Mouse (Mus musculus): ENCODE results near the gene Acbd4.
A peak's percentile ranks its signal among the peaks of the same experiment; 100 is the strongest.

Acbd4 gene

DNA sequence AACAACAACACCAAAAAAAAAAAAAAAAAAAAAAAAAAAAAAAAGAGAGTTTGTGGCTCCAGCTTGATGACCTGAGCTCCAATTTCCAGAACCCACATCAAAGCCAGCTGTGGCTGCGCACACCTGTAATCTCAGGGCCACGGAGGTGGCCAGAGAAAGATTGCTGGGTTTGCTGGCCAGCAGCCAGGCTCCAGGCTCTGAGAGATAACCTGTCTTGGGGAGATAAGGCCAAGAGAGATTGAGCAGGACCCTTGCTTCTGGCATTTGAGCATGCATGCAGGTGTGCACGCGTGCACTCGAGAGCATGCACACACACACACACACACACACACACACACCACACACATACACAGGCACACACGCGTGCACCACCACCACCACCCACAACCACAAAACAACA lies 8.2 kb upstream of the Acbd4 start:
- DNase-seq (ENCODE audit: low read depth, low spot score) = no peak

- no peak for DNase-seq (ENCODE audit: low read depth, low spot score)
Observed at GRCm38 (mm10) chr11:103093862-103094833, 7.3 kb upstream of the Acbd4 start.

GRCm38 (mm10) chr11:103095107-103095670 lies 6.3 kb upstream of the Acbd4 start:
- DNase-seq (ENCODE audit: low read depth, low spot score) = no peak

DNA sequence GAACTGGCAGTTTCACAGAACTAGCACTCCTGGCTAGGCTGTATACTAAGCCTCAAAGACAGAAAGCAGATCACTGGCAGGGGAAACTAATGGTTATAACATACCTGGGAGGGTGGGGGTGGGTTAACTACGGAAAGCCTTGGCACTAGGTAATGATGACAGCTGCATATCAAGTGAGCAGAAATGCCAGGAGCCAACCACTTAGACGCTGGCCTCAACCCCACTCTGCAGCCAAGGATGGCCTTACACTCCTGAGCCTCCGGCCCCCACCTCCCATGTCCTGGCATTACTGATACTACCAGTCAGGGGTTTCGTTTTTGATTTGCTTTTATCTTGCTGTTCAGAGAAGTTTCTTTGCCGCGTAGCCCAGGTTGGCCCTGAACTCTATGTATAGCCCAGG lies 5.7 kb upstream of the Acbd4 start:
- no peak for DNase-seq (ENCODE audit: low read depth, low spot score)

DNA sequence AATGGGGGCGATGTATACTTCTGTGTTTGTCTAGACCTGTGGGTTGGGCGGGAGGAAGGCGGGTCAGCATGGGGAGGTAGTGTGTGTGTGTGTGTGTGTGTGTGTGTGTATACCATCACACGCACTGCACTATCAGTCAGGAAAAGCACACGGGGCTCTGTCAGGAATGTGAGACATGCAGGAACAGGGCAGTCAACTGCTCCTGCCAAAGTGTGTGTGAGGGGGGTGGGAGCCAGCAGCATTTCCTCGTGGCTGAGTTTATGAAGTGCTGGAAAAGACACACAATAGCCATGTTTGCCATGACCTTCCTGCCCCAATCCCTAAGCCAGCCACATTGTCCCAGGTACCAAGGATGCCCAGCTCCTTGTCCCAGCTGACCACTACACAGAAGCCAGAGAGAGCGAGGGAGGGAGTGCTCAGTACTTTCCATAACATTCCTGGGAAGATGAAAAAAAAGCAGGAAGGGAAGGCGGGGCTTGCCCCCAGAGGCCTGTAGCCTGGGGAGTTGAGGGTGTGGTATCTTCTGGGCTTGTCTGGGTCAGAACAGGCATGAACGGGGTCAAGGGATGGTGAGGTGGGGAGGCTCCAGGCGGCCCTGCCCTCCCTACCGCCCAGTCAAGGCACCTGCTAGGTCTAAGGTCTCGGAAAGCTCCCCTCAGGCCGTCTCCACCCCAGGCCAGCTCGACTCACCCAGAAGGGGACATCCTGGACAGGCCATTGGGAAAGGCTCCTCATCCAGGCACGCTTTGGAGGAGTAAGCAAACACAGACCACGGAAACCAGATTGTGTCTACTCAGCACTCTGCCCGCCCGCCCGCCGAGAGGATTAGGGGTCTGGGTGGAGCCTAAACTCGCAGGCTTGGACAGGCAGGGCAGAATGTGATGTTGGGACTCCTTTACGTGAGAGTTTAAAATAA lies 4.2 kb upstream of the Acbd4 start:
- DNase-seq (ENCODE audit: low read depth, low spot score) = no peak

GRCm38 (mm10) chr11:103098531-103099190 lies 2.8 kb upstream of the Acbd4 start:
- no peak for DNase-seq (ENCODE audit: low read depth, low spot score)

DNA sequence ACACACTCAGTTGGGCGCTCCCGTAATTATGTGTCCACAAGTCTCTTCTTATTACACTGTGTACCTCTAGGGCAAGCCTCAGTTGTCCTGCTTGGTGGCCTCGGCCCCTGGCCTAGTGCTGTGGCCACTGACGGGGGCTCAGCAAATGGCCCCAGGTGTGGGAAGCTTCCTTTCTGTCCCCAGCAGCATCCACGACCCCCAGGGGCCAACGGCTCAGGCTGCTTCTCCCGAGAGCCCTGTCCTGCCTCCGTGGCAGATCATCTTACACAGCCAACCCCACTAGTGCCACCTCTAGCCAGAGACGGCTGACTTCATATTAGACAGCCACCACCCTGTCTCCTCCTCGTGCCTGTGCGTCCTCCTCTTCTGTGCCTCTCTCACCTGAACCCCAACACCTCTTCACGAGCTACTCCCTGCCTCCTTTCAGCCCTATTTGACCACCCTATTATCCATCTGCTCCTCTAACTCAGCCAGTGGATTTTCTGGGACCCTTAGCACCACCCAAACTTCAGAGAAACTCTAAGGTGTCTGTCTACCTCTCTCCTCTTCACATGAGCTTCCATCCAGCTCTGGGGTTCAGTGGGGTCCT lies 2.0 kb upstream of the Acbd4 start:
- no peak for DNase-seq (ENCODE audit: low read depth, low spot score)

- DNase-seq (ENCODE audit: low read depth, low spot score) = no peak
Observed at GRCm38 (mm10) chr11:103100361-103100760, 1.1 kb upstream of the Acbd4 start.

DNA sequence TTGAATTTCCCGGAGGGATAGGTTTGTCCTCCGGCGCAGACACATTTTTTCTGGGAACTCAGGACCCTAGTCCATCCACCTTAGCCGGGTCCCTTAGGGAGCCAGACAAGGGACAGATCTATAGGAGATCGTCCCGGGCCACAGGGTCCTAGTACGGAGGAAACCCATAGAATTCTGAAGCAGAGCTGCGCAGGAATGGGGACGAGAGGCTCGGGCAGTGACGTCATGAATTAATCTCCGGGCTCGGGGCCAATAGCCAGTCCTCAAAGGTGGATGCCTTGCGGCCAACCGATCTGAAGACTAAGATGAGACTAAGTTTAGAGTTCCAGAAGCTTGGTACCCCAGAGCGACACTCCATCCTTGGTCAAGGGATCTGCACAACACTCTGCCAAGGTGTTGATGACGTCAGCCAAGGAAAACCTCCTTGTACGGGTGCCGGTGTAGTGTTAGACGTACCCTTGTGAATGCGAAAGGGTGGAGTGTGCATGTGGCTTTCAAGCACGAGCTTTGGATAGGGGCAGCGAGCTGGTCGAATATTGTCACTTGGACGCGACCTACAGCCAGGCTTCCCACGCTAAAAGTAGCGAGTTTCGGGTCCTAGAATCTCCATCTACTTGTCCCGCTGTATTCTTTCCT lies 502 bp downstream of the Acbd4 start:
- DNase-seq (ENCODE audit: low read depth, low spot score) = no peak

DNA sequence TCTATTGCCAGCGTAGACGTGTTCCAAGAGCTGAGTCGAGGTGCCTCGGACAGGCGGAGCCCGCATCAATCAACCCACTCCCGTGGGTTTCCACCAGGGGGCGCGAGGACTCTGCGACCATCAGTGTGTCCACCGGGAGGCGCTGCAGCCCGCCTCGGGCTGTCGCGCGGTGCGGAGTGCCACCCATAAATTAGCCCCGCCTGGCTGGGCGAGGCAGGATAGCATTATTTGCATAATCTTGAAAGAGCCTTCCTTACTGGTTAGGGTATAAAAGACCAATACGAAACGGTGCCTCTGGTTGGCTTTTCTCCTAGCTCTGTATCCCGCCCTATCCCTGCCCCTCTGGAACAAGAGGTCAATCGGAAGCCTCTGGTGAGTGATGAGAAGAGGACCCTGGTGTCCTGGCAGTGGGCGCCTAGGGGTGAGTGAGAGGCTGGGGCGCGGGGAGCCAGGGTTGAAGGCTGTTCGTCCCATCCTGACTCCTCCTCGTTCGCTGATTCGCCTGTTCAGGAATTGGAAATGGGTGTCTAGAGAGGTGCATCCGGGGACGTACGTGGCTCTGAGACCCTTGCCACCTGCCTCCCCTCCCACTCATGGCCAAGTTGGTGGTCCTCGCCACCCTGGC lies 1.4 kb downstream of the Acbd4 start:
- peak; percentile 97 for DNase-seq (ENCODE audit: low read depth, low spot score)

- DNase-seq (ENCODE audit: low read depth, low spot score) = no peak
Observed at GRCm38 (mm10) chr11:103103621-103104020, 2.1 kb downstream of the Acbd4 start.

DNA sequence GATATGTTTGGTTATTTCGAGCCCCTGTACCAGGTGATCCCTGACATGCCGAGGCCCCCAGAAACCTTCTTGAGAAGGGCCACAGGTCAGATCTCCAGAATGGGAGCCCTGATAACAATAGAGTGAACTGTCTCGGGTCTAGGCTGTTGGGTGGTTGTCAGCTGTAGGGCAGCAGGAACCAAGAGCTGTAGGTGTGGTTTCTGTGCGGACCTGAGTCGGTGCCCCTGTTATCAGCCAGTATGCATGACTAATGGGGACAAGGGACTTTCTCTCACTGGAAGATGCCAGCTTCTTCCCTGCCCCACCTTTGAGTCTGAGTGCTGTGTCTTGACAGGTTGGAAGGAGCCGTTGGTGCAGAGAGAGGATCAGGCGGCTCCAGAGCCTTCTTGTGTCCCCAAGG lies 3.0 kb downstream of the Acbd4 start:
- DNase-seq (ENCODE audit: low read depth, low spot score) = no peak

DNA sequence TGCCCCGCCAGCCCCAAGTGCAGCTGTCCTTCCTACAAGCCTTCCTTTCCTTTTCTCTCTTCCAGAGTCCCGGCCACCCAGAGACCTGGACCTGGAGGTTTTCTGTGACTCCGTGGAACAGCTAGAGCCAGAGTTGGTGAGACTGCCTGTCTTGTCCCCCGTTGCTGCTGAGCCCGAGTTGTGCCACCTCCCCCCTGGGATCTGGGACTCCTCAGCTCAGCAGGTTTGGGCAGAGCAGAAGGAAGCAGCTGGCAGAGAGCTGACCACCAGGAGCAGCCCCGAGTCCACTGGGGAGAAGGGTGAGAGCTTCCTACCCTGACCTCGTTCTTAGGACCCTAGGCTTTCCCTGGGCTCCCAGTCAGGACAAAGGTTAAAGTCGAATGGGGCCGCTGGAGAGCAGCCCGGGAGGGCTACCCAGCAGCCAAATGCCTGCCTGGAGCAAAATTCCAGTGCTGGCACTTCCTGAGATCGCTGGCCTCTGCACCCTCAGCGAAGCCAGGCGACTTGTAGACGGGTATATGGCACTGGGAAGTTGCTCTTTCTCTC lies 3.8 kb downstream of the Acbd4 start:
- no peak for DNase-seq (ENCODE audit: low read depth, low spot score)

GRCm38 (mm10) chr11:103105810-103106209 lies 4.3 kb downstream of the Acbd4 start:
- no peak for DNase-seq (ENCODE audit: low read depth, low spot score)

DNA sequence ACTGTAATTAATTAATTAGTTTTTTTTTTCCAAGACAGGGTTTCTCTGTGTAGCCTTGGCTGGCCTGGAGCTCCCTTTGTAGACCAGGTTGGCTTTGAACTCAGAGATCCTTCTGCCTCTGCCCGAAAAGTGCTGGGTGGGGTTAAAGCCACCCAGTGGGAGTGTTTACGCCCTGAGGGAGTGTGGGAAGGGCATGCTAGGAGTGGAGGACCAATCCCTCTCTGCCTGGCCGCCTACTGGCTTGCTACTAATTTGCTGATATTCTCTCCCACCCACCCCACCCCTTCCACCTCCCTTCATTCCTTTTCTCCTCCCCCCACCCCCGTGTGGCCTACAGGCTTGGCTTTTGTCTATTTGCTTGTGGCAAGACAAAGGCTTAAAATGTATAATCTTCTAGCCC lies 4.9 kb downstream of the Acbd4 start:
- no peak for DNase-seq (ENCODE audit: low read depth, low spot score)

DNA sequence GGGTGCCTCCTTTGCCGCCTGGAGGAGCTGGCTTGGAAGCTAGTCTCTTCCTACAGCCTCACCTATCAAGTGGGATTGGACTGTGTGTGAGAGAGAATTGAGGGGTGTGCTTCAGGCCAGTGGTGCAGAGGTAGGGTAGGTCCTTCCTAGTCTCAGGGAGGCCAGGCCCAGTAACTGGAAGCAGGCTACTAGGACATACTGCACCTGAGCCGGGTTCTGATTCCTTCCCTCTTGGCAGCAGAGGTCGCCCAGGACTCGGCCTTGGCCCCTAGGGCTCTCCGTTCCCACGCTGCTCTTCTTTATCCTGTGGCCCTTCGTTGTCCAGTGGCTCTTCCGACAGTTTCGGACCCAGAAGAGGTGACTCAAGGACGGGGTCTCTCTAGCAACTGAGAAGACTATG lies 9.8 kb downstream of the Acbd4 start:
- DNase-seq (ENCODE audit: low read depth, low spot score) = no peak

GRCm38 (mm10) chr11:103111881-103112551 lies 10.5 kb downstream of the Acbd4 start:
- peak; percentile 71 for DNase-seq (ENCODE audit: low read depth, low spot score)

- DNase-seq (ENCODE audit: low read depth, low spot score) = no peak
Observed at GRCm38 (mm10) chr11:103112552-103112912, 11.1 kb downstream of the Acbd4 start.

DNA sequence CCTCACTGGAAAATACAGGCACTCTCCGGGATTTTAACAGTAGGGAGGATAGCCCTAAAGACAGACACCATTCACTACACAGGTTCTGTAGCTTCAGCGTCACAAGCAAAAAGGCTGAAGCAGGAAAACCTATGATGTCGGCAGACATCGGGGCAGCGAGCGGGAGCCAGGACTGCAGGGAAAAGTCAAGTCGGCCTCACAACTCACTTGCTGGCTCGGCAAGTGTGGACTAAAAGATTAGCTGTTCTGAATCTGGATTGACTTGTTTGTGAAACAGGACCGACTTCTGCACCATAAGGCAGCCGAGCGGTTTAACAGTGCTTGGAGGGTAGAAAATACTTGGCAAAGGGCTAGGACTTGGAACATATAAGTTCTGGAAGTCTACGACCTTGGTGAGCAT lies 11.5 kb downstream of the Acbd4 start:
- DNase-seq (ENCODE audit: low read depth, low spot score) = no peak

Measured in forelimb bud, embryonic 11.5 days (tissue).